Mouse (Mus musculus) erythroblast, embryonic 14.5 days (primary cell): ENCODE results near the gene Cdc42ep4. TPM values are rescaled to one million over a fixed set of nuclear protein-coding genes. Genes with fewer than 3 reads are reported as not detected.

Experiments used
- H3K27me3 ChIP-seq: 2 replicates; pipeline ENCODE4 v1.6.1; 2012; ENCODE audit warnings: inconsistent platforms; ENCODE audit not compliant: control insufficient read depth
- H3K36me3 ChIP-seq: 2 replicates; pipeline ENCODE4 v1.6.1; 2012; ENCODE audit warnings: mild to moderate bottlenecking, inconsistent platforms; ENCODE audit not compliant: control insufficient read depth
- H3K4me1 ChIP-seq: 2 replicates; pipeline ENCODE4 v1.6.1; 2012; ENCODE audit warnings: inconsistent platforms; ENCODE audit not compliant: control insufficient read depth
- H3K4me3 ChIP-seq: replicated peaks from 2 replicates; pipeline ENCODE3; 2012; ENCODE audit warnings: moderate library complexity, mild to moderate bottlenecking, inconsistent platforms
- H3K9me3 ChIP-seq: 2 replicates; pipeline ENCODE4 v1.6.1; 2012; ENCODE audit warnings: low read length, inconsistent platforms, mixed read lengths; ENCODE audit not compliant: control insufficient read depth
- GATA1 ChIP-seq: IDR thresholded peaks from 2 replicates; pipeline ENCODE4 v1.6.1; 2012; ENCODE audit warnings: low read length, inconsistent platforms, mixed read lengths
- TAL1 ChIP-seq: IDR thresholded peaks from 3 replicates; pipeline ENCODE4 v1.6.1; 2012; ENCODE audit warnings: low read length, inconsistent platforms, mixed read lengths
- polyA plus RNA-seq: library from polyadenylated mRNA; stranded (reverse); fragments of >175 nt; gene quantifications from 2 replicates; pipeline ENCODE4 v1.2.3, GENCODE M21; 2012

Gene Cdc42ep4
- polyA plus RNA-seq, 1 experiment = 7.3 TPM

GRCm38 (mm10) chr11:113705966-113706652 is 45.6 kb downstream of the Cdc42ep4 start:
- no peak overlapping the region for H3K4me3 ChIP-seq
- TF ChIP-seq GATA1 (no peak), TAL1 (no peak)

GRCm38 (mm10) chr11:113703758-113704157 is 47.9 kb downstream of the Cdc42ep4 start:
- H3K36me3 ChIP-seq = peaks cover 2% of the 10 kb centered on the region
- no peaks in the 10 kb centered on the region for H3K9me3 ChIP-seq
- H3K4me3 ChIP-seq = no peak overlapping the region
- no peaks in the 10 kb centered on the region; the same call in 1 of the 2 replicates for H3K4me1 ChIP-seq
- H3K27me3 ChIP-seq = peaks cover 2% of the 10 kb centered on the region
- TF ChIP-seq GATA1 (no peak), TAL1 (no peak)

More at GRCm38 (mm10) chr11:113705966-113706652, 45.6 kb downstream of the Cdc42ep4 start:
- Histone ChIP-seq H3K27me3 (peaks cover 22% of the 10 kb centered on the region), H3K4me1 (no peaks in the 10 kb centered on the region; the same call in 1 of the 2 replicates), H3K9me3 (no peaks in the 10 kb centered on the region), H3K36me3 (no peaks in the 10 kb centered on the region)

- peaks cover 4% of the 10 kb centered on the region for H3K9me3 ChIP-seq
- H3K4me1 ChIP-seq = no peaks in the 10 kb centered on the region; the same call in 1 of the 2 replicates
- no peak for TF ChIP-seq TAL1
- no peak for TF ChIP-seq GATA1
- H3K27me3 ChIP-seq = no peaks in the 10 kb centered on the region
- peaks cover 20% of the 10 kb centered on the region for H3K36me3 ChIP-seq
- H3K4me3 ChIP-seq = no peak overlapping the region
Observed at GRCm38 (mm10) chr11:113699643-113700042, 52.0 kb downstream of the Cdc42ep4 start.

GRCm38 (mm10) chr11:113698013-113698545 is 53.6 kb downstream of the Cdc42ep4 start:
- Histone ChIP-seq H3K36me3 (peaks cover 34% of the 10 kb centered on the region), H3K4me3 (no peak overlapping the region), H3K27me3 (no peaks in the 10 kb centered on the region), H3K9me3 (peaks cover 4% of the 10 kb centered on the region), H3K4me1 (no peaks in the 10 kb centered on the region; the same call in 1 of the 2 replicates)
- TF ChIP-seq GATA1 = no peak
- TF ChIP-seq TAL1 = no peak

- TF ChIP-seq TAL1 (no peak), GATA1 (no peak)
- peaks cover 39% of the 10 kb centered on the region for H3K36me3 ChIP-seq
Observed at GRCm38 (mm10) chr11:113697571-113697970, 54.1 kb downstream of the Cdc42ep4 start.

GRCm38 (mm10) chr11:113691851-113692250 is 59.8 kb downstream of the Cdc42ep4 start:
- no peak for TF ChIP-seq GATA1
- no peak for TF ChIP-seq TAL1
- Histone ChIP-seq H3K27me3 (no peaks in the 10 kb centered on the region), H3K4me3 (no peak overlapping the region), H3K36me3 (peaks cover 87% of the 10 kb centered on the region), H3K4me1 (peaks cover 11% of the 10 kb centered on the region), H3K9me3 (peaks cover 1% of the 10 kb centered on the region)

More at GRCm38 (mm10) chr11:113697571-113697970, 54.1 kb downstream of the Cdc42ep4 start:
- Histone ChIP-seq H3K9me3 (peaks cover 4% of the 10 kb centered on the region), H3K27me3 (no peaks in the 10 kb centered on the region), H3K4me1 (no peaks in the 10 kb centered on the region; the same call in 1 of the 2 replicates), H3K4me3 (no peak overlapping the region)

GRCm38 (mm10) chr11:113691318-113691717 is 60.4 kb downstream of the Cdc42ep4 start:
- no peaks in the 10 kb centered on the region; the same call in 1 of the 2 replicates for H3K9me3 ChIP-seq
- H3K4me3 ChIP-seq = no peak overlapping the region
- TF ChIP-seq TAL1 (no peak), GATA1 (no peak)
- H3K4me1 ChIP-seq = peaks cover 17% of the 10 kb centered on the region
- H3K36me3 ChIP-seq = peaks cover 90% of the 10 kb centered on the region
- H3K27me3 ChIP-seq = no peaks in the 10 kb centered on the region

GRCm38 (mm10) chr11:113690506-113690905 is 61.2 kb downstream of the Cdc42ep4 start:
- Histone ChIP-seq H3K9me3 (no peaks in the 10 kb centered on the region; the same call in 1 of the 2 replicates), H3K4me1 (peaks cover 20% of the 10 kb centered on the region), H3K4me3 (no peak overlapping the region), H3K27me3 (no peaks in the 10 kb centered on the region), H3K36me3 (peaks cover 87% of the 10 kb centered on the region)
- TF ChIP-seq TAL1 (no peak), GATA1 (no peak)

- TF ChIP-seq GATA1 (no peak), TAL1 (no peak)
- Histone ChIP-seq H3K36me3 (peaks cover 58% of the 10 kb centered on the region), H3K27me3 (no peaks in the 10 kb centered on the region), H3K4me3 (no peak overlapping the region), H3K4me1 (peaks cover 39% of the 10 kb centered on the region), H3K9me3 (no peaks in the 10 kb centered on the region)
Observed at GRCm38 (mm10) chr11:113687031-113687430, 64.7 kb downstream of the Cdc42ep4 start.
